Mouse (Mus musculus): ENCODE data around the gene Mak.
A peak's percentile ranks its signal among the peaks of the same experiment; 100 is the strongest.
"Not testable (repeated sequence)": the region's sequence is repeated elsewhere in the genome, so short reads cannot be mapped to it uniquely, and the experiment has no call there.

The Mak gene

GRCm38 (mm10) chr13:41071617-41072016 is 7.9 kb downstream of the Mak start:
- DNase-seq: no peak

GRCm38 (mm10) chr13:41067618-41068017 is 11.9 kb downstream of the Mak start:
- no peak for DNase-seq

- DNase-seq: no peak
Observed at GRCm38 (mm10) chr13:41051965-41052364, 27.5 kb downstream of the Mak start.

GRCm38 (mm10) chr13:41047280-41047679 is 32.2 kb downstream of the Mak start:
- no peak for DNase-seq

- DNase-seq: no peak
Observed at GRCm38 (mm10) chr13:41045901-41046300, 33.6 kb downstream of the Mak start.

- no peak for DNase-seq
Observed at GRCm38 (mm10) chr13:41042511-41042910, 37.0 kb downstream of the Mak start.

GRCm38 (mm10) chr13:41030098-41030497 is 49.4 kb downstream of the Mak start:
- no peak for DNase-seq

GRCm38 (mm10) chr13:41022099-41022498 is 57.4 kb downstream of the Mak start:
- DNase-seq: no peak

- DNase-seq: no peak
Observed at GRCm38 (mm10) chr13:41021607-41022006, 57.9 kb downstream of the Mak start.

GRCm38 (mm10) chr13:41020494-41020893 is 59.0 kb downstream of the Mak start:
- DNase-seq: no peak

- no peak for DNase-seq
Observed at GRCm38 (mm10) chr13:41018756-41019591, 60.5 kb downstream of the Mak start.

GRCm38 (mm10) chr13:41018236-41018635 is 61.3 kb downstream of the Mak start:
- DNase-seq: no peak

- no peak for DNase-seq
Observed at GRCm38 (mm10) chr13:41017832-41018231, 61.7 kb downstream of the Mak start.

GRCm38 (mm10) chr13:41016797-41017405 is 62.6 kb downstream of the Mak start:
- DNase-seq: peak in 1 of 2 experiments; percentile 27

- DNase-seq: peak; percentile 97 to 98
Observed at GRCm38 (mm10) chr13:41015829-41016634, 63.5 kb downstream of the Mak start, which contains the start of gene Tmem14c. Gene Tmem14c (plus strand): TSS chr13:41016292.

- peak in 1 of 2 experiments; percentile 18 for DNase-seq
Observed at GRCm38 (mm10) chr13:41008946-41009345, 70.6 kb downstream of the Mak start.

- no peak for DNase-seq
Observed at GRCm38 (mm10) chr13:41008271-41008670, 71.2 kb downstream of the Mak start.

- no peak for DNase-seq
Observed at GRCm38 (mm10) chr13:41006244-41006643, 73.3 kb downstream of the Mak start.

- no peak for DNase-seq
Observed at GRCm38 (mm10) chr13:41002001-41002400, 77.5 kb downstream of the Mak start.

- DNase-seq: peak; percentile 93 to 95
Observed at GRCm38 (mm10) chr13:41000926-41001639, 78.4 kb downstream of the Mak start, which contains the start of gene Pak1ip1. Gene Pak1ip1 (plus strand): TSS chr13:41001023.

GRCm38 (mm10) chr13:41000140-41000925 is 79.2 kb downstream of the Mak start:
- peak; percentile 62 to 76 for DNase-seq

GRCm38 (mm10) chr13:40998537-40998936 is 81.0 kb downstream of the Mak start:
- DNase-seq: not testable (repeated sequence)

All from kidney, postnatal 4 days (tissue).